Mouse (Mus musculus) adipocyte (in vitro differentiated cells): ENCODE data around the gene Fus.
A peak's percentile ranks its signal among the peaks of the same experiment; 100 is the strongest.

Source experiments
- DNase-seq: peaks from one replicate; pipeline ENCODE4 v3.0.0-alpha.2; 2016; ENCODE audit warnings: low spot score

Gene Fus

DNA sequence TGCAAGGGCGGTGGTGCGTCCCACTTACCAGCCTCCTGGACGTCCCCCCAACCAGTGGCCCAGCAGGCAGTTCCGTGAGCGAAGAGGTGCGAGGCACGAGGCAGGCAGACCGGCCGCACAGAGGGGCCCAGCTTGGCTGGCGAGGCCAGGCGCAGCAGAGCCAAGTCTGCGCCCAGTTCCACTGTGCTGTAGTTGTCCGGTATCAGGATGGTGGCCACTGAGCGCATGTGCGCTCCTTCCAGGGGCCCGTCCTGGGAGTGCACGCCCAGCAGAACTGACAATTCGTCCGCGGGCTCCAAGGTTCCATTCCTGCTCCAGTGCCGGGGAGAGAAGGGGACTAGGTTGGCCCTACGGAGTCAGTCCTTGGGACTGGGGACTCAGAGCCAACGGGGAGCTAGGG is 22.6 kb upstream of the Fus start:
- DNase-seq, result no peak

- no peak for DNase-seq
Measured at GRCm38 (mm10) chr7:127946470-127947023, 20.7 kb upstream of the Fus start, which contains the start of gene Prss36. Prss36 (minus strand) TSS chr7:127946725.

DNA sequence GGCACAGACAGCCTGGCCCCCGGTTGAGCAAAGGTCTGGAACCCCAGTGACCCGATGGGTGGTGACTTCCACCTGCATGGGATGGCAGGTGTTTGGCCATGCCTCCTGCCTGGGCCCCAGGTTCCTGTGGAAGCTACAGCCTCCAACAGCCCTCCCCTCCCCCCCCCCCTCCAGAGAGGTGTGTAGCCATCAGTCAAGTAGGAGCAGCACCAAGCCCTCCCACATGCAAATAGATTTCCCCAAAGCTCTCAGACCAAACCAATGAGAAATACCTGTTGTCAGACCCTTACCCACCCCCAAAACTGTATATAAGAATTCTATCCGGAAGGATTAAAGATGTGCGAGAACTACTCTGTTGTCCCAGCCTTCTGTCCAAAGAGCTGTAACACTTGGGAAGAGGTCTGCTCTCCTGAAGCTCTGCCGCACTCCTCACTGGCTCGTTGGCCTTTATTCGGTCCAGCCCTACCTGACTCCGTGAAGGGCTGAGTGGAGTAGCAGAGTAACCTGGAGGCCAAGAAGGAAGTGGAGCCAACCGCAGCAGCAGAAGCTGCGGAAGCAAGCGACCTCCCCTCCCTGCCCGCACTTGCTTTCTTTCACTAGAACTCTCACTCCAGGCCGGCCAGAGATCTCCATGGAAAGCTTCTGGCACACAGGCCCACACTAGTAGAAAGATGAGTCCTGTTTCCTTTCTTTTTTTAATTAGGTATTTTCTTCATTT is 14.2 kb upstream of the Fus start:
- no peak for DNase-seq

- no peak for DNase-seq
Measured at GRCm38 (mm10) chr7:127959364-127959763, 7.9 kb upstream of the Fus start.

DNA sequence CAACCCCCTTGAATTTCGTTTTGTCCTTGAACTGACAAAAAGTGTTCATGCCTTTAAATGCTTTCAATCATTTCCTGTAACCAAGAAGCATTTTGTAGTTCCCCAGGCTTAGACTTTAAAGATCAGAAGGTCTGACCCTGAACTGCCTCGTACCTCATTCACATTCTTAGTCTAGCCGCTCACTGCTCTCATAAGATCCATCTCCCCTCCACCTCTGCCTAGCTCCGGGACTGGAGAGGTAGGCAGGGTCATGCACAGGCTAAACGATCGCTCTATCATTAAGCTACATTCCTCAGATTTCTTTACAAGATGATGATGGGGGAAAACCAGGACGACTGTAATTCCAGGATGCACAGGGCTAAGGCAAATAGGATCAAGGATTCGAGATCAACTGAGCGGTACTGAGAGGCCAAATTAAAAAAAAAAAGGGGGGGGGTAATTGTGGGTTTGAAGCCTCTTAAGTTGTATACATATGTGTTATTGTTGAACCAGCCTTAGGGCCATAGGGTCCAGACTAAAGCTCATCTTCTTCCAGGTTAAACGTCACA is 812 bp upstream of the Fus start:
- DNase-seq, result no peak

- DNase-seq, result peak; percentile 72
Measured at GRCm38 (mm10) chr7:127967922-127968828, 918 bp downstream of the Fus start.

DNA sequence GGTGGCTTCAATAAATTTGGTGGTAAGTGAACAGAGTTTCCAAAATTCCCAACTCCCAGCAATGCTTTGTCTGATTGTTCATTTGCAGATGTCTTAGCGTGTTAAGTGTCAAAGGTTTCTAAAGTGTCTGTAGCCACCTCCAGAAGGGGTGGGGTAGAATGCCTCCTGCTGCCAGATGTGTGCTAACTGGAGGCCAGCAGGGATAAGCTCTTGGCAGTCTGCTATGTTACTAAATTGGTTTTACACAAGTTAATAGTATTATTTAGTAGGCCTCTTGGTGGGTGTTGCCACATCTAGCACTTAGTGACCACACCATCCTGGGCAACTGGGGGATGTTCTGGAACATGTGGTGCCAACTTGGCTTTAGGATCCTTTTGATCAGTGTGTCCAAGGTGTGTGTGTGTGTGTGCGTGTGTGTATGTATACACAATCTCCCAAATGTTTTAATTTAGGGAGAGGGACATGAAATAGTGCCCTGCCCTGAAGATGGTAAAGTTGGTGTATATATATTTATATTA is 7.2 kb downstream of the Fus start:
- DNase-seq, result peak; percentile 73

- DNase-seq, result no peak
Measured at GRCm38 (mm10) chr7:127978856-127979255, 11.6 kb downstream of the Fus start.

GRCm38 (mm10) chr7:127980606-127981005 is 13.3 kb downstream of the Fus start:
- DNase-seq, result no peak

DNA sequence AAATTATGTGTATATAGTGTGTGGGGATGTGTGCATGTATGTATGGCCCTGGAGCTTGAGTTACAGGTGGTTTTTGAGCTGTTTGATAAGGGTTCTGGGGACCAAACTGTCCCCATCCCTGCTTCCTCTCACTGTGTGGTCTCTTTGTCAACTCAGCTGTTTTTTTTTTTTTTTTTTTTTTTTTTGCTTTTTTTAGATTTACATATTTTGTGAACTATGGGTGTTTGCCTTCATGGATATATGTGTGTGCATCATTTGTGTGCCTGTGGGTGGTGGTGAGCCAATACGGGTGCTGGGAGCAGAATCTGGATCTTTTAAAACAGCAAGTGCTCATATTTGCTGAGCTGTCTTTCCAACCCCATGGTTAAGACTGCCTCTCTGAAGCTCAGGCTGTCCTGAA is 21.6 kb downstream of the Fus start:
- DNase-seq, result no peak

DNA sequence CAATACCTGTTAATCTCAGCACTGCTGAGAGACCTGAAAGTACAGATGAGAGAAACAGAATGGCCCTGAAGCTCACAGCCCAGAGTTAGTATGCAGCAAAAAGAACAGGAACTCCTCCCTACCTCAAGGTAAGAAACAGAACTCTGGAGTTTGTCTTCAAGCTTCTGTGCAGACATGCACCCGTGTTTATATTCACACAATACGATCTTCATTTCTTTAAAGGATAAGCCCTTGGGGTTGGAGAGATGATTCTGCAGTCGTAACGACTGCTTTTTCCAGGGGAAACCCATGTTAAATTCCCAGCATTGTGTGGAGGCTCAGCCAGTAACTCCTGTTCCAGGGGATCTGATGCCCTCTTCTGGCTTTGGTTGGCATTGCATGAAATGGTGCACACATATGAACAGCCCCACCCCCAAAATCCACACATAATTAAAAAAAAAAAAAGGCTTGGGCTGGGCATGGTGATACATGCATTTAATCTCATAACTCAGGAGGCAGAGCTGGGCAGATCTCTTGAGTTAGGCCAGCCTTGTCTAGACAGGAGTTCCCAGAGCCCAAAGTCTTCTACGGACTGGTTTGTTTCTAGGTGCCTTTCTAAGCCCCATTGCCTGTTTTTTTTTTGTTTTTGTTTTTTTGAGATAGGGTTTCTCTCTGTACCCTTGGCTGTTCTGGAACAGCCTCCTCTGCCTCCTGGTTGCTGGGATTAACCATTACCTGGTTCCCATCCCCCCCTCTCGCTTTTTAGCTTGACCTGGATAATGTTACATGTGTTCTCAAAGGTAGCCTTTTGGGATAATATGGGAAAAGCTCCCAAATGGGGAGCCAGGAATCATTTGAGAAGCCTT is 24.6 kb downstream of the Fus start:
- DNase-seq, result peak; percentile 66

GRCm38 (mm10) chr7:127992488-127993340 is 25.5 kb downstream of the Fus start:
- DNase-seq, result no peak

DNA sequence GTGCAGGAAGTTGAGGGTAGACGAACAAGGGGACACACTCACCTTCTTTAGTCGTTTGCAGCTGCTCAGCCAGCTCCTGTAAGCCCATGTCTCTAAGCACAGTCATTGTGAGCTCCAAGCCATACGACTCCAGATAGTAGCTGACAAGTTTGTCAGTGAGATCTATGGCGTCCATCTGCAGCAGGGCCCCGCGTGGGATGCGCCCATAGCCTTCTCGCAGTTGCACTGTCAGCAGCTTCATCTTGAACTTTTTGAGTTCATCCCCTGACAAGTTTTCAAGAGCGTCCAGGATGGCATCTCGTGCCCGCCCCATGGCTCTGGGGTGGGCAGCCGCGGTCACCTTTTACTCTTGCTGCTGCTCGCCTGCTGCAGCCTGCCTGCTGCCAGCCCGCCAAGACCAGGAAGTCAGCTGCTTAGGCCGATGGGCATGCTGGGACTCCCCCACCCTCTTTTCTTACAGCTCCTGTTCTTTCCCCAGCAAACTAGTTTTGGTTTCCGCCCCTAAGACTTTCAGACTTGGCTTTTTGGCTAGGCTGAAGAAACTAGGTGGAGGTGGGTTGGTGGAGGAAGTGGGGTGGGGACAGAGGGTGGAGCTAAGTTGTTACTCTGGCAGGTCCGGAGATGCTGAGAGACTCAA is 26.2 kb downstream of the Fus start, which contains the start of gene Pycard:
TSS of gene Pycard (minus strand) at position 527 of the 637 bp plus-strand sequence.
- DNase-seq, result no peak

DNA sequence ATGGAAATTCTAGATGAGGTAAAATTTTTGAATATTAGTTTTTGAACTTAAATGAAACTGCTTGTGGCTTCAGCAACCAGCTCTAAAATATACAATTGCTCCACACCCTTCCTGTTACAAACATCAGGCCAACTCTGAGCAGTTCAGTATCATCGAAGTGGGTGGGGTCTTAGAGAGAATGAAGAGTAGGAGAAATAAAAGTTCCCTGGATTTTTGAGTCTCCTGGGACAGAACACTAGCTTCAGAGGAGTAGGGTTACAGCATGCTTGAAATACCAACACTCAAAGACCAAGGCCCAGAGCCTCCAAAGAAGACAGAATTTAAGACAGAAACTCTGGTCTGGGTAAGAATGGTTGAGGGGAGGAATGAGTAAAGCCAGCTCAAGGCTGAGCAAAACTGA is 32.2 kb downstream of the Fus start:
- no peak for DNase-seq

GRCm38 (mm10) chr7:128000068-128000950 is 33.1 kb downstream of the Fus start:
- DNase-seq, result peak; percentile 65

- no peak for DNase-seq
Measured at GRCm38 (mm10) chr7:128003098-128003497, 35.8 kb downstream of the Fus start.

DNA sequence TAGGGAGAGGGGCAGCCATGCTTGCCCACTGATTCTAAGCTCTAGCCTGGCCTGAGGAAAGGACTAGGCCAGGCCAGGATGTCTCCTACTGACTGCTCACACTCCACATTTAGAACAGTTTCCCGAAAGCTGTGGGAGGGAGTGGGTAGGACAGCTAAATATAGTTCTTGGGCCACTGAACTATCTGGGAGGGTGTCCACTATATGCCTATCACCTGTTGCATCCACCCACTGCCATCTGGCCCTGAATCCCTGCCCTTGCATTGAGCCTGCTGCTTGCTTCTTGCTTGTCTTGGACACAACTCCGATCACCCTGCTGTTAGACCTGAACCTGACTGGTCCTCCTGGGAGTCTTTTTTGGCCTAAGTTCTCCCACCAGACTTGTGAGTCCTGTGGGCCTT is 36.4 kb downstream of the Fus start, which contains the start of gene Trim72:
TSS of gene Trim72 (plus strand) at position 262 of the 400 bp plus-strand sequence.
- DNase-seq, result no peak

- DNase-seq, result no peak
Measured at GRCm38 (mm10) chr7:128004150-128004486, 36.9 kb downstream of the Fus start.
